Mouse (Mus musculus): ENCODE results near the gene Chrm4.

Gene Chrm4

DNA sequence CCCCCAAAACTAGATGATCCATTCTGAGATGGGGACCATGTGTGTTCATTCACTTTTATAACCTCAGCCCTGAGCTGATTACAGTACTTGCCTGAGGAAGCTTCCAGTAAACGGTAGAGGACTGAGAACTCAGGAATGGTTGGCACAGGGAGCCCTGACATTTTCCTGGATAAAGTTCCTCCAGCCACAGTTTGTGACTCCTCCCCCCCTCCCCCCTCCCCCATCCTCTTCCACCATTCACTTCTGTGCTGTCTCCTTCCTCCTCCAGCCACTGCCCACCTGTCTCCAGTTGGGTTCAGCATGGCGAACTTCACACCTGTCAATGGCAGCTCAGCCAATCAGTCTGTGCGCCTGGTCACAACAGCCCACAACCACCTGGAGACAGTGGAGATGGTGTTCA is at the start of gene Chrm4:
Gene Chrm4 (plus strand): TSS at position 301 of the 400 bp plus-strand sequence.
- no peak for DNase-seq (ENCODE audit: low spot score)

DNA sequence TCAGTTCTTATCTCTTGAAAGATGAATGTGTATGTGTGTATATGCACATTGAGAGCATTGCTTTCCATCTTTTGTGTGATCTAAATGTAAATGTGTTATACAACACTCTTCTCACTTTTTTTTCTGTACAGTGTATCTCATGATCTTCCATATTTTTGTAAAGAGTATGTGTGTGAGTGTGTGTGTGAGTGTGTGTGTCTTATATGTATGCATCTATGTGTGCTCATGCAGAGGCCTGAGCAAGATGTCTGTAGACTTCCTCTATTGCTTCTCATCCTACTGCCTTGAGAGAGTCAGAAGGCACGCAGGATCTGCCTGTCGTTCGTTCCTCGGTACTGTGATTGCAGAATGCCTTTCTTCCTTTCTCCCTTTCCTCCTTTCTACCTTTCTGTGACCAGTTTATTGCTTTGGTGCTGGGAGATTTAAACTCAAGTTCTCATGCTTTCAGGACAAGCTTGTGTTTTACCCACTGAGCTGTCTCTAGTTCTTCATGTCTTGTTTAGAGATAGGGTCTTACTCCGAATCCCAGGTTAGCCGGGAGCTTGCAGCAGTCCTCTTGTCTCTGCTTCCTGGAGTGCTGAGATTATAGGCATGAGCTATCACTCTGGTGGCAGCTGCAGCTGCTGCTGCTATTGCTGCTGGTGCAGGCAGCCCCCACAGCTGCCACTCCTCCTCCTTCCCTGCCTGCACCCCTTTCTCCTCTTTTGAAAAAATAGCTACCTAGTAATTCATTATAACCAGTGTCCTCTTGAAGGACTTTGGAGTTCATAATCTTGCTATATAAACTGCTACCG is 48.5 kb upstream of the Chrm4 start:
- no peak for DNase-seq (ENCODE audit: low spot score)

DNA sequence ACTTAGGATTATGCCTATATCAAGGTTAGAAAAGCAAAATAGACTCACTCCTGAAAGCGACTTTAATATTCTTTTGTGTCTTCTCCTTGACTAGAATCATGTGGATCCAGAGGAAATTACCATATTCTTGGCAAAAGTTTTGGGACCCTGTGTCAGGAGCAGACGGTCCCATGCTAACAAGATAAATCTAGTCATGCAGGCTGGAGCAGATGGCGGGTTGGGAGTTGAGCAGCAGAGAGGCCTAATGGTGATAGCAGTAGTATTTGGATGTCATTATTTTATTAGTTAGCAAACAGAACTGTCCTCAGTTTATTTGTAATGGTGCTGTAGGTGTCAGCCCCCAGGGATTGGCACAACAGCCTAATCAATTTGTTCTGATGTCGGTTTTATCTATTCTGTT is 43.1 kb upstream of the Chrm4 start:
- no peak for DNase-seq (ENCODE audit: low spot score)

DNA sequence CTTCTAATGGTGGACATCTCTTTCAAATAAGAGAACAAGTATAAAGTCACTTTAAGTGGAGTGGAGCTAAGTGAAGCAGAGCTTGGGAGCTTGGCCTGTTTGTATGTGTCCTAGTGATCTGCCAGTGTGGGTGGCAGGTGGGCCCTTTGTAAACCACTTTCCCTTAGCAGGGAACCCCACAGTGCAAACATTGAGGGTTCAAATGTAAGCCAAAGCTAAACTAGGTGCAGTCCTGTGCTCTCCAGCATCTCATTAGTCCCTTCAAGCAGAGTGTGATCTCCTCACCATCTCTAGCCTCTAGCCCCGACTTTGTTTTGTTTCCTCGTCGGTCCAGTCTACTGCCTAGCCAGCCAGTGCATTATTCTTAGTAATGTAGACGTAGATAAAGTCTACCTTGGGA is 42.4 kb upstream of the Chrm4 start:
- no peak for DNase-seq (ENCODE audit: low spot score)

DNA sequence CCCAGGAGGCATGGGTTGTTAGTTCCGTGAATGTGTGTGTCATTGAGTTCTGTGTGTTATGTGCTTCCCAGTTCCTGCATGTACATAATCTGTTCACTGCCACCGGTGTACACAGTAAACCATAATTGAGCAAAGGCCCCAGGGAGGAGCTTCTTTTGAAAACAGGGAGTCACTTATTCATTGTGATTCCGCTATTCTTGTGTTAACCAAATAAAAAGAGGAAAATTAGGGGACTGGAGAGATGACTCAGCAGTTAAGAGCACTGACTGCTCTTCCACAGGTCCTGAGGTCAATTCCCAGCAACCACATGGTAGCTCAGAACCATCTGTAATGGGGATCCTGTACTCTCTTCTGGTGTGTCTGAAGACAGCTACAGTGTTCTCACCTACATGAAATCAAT is 32.3 kb upstream of the Chrm4 start:
- no peak for DNase-seq (ENCODE audit: low spot score)

DNA sequence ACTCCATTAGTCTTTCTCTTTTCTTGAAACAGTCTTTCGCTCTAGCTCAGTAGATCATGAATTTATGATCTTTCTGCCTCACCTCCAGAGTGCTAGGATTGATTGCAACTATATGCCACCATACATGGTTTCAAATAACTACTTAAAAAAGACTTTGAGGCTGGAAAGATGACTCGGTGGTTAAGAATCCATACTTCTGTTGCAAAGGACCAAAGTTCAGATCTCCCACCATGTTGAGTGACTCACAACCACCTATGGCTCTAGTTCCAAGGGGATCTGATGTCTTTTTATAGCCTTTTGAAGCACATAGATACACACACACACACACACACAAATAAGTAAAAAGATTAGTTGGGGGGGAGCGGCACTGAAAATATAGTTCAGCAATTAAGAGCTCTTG is 31.6 kb upstream of the Chrm4 start:
- no peak for DNase-seq (ENCODE audit: low spot score)

DNA sequence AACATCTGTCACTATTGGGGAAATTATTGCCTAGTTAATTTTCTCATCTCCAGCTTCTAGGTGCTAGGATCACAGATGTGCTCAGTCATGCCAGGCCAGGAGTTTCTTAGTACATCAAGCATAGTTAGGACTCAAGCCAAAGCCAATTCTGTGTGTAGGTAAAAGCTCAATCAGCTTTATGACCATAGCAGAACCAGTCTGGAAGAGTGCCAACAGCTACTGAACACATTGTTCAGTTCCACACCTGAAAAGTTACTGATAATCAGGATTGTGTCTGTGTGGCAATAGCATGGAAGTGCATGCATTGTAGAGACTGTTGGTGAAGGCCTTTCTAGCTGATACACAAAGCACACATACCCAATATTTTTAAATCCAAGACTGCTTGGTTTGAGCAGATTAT is 29.1 kb upstream of the Chrm4 start:
- no peak for DNase-seq (ENCODE audit: low spot score)

DNA sequence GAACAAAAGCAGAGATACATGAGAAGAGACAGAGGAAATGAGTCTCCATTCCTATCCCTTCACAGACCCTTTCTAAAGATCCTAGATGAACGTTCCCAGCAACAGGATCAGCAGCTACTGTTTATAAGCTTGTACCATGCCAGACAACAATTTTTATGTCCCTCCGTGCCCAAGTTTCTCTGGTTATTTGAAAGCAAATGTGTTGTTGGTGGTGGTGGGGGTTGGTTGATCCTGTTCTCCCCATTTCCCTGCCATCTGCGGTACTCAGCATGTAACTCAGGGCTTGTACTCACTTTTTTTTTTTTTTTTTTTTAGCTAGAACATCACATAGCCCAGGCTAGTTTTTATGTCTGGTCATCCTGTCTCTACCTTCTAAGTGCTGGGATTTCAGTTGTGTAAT is 27.9 kb upstream of the Chrm4 start:
- no peak for DNase-seq (ENCODE audit: low spot score)

DNA sequence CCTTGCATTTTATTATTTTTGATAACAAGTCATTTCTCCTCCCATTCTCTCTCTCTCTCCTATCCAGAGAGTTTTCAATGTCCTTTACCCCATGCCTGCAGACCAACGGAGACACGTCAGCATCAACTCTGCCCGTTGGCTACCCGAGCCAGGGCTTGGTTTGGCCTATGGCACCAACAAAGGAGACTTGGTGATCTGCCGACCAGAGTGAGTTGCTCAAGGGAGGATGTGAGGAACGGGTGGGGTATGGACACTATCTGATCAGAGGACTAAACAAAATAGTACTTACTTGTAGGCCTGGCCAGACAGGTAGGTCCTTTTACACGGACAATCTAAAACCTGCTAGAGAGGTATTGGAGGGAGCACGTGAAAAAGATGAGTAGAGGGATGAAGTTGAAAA is 26.6 kb upstream of the Chrm4 start:
- DNase-seq (ENCODE audit: low spot score) = no peak

DNA sequence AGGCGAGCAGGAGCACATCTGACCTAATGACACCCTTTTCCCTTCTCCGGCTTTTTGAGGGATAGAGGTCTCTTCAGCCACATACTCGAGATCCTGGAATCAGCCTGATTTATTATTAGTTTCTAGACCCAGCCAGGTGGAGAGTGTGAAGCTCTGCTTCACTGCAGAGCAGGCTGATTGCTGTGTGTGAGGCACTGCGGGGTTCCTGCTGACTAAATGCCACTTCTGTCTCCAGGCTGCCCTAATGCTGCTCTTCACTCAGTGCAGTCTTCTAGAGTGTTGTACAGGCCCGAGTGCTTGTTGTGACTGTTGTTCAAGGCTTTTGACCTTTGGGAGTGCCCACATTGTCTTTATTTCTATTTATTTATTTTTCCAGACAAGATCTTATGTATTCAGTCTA is 24.7 kb upstream of the Chrm4 start:
- DNase-seq (ENCODE audit: low spot score) = no peak

DNA sequence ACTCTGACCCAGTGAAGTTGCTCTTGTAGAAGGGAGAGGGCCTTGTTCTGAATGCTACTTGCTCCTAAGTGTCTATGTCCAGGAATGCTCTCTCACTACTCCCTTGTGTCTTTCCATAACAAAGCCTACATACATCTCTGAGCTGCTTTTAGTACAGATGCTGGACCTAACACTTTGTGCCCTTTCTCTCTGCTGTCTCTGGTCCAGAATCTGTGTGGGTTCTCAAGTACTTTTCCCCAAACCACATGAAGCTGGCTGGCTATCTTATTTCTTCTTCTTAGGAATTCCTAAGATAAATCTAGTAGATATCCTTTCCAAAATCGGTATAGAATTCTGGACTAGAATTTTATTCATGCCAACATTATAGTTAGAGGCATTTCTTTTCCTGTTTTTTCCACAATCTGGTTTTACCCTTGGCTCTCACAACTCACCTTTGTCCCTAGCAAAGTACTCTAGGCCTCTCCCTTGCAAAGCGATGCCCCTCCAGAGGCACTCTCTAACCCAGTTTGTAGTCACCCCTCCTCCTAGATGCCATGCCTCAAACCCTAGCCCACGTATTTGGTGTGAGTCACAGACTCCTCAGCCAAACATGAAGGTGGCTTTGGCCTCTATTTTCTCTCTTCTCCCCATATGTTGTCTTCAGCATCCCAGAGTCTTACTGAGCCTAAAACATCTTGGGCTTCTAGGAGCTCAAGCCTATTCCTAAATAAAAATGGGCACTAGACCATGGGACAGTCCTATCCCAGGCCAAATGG is 23.7 kb upstream of the Chrm4 start:
- no peak for DNase-seq (ENCODE audit: low spot score)

DNA sequence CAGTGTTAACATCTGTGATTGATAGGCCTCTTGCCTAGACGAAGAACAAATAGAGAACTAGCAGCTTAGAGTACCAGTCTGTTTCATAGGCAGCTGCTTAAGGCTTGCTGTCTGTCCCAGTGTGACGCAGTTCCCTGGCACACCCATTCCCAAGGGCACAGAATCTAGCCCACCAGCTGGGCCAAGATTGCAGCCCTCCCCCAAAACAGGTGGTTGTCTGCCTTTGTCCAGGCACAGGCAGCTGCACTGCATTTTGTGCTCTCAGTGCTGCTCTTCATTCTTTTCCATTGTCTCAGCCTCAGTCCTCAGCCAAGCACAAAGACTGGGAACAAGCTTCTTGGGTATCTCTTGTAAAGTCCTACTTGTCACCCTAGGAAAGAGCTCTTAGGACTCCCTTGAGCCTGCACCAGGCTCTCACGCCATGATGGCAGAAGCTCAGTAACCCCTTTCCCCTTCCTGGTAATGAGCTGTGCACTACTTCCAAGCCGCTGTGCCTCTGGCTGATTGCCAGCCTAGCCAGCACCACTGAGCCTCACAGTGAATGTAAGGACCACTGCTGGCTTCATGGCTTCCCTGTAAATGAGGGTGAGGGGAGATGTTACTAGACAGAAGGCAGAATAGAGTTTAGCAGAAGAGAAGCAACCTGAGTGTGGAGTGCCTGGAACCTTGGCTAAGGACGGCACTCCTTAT is 22.3 kb upstream of the Chrm4 start:
- no peak for DNase-seq (ENCODE audit: low spot score)

DNA sequence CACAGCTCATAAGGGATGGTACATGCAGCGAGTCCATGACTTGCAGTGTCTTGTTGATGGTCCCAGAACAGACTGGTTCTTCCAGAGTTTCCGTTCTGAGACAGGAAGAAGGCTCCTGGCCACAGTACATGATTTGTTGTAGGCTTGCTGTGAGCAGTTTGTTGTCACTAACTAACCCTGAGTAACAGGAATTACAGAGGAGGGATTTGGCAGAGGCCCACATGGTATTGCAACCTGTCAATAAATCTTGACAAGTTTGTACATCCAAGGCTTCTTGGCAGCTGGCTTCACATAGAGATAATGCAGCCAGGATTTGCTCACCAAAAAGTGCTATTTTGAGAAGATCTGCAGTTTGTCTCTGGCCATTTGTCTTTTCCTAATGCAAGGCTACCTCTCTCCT is 20.9 kb upstream of the Chrm4 start:
- no peak for DNase-seq (ENCODE audit: low spot score)

DNA sequence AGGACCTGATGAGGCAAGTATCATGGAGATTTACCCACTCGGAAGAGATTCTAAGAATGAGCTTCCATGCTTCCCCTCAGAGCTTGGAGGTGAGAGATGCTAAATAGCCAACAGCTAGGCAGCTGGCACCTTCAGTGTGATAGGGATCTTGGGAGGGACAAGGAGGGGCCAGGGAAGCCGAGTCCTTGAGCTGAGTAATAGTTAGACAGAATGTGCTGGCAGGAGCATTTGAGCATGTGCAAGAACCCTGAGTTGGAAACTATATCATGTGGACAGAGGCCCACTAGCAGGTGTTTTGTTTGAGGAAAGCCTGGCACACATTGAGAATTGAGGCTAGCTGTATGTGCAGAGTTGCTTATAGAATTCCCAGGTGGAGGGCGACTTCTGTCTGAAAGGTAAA is 14.4 kb upstream of the Chrm4 start:
- DNase-seq (ENCODE audit: low spot score) = no peak

DNA sequence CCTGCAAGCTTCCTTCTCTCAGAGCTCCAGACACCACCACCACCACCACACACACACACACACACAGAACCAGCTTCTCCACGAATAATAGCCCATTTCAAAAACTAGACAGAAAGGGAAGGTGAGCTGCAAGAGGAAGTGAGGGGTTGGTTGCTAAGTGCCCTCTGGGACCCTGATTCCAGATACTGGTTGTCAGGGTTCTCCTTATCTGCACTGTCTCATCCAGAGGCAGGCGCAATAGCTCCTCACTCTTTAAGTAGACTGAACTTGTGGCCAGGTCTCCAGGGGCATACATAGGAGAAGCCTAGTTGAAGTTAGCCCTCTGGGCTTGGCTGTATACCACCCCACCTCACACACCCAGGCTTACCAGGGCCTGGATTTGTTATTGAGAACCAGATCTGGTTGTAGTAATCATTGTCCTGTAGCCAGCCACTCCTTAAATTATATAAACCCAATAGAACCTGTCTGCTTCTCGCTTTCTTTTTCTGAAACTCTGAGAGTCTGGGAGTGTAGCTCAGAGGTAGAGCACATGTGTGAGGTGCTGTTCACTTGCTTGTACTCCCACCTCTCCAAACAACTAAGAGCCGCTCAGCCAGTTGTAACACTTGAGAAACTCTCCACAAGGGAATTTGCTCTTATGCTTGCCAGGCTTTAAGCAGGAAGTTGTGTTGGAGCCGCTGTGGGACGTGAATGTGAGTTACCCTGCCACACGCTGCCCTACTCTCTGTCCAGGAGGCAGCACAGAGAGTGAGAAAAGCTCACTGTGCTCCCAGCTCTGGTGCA is 13.5 kb upstream of the Chrm4 start:
- DNase-seq (ENCODE audit: low spot score) = no peak

DNA sequence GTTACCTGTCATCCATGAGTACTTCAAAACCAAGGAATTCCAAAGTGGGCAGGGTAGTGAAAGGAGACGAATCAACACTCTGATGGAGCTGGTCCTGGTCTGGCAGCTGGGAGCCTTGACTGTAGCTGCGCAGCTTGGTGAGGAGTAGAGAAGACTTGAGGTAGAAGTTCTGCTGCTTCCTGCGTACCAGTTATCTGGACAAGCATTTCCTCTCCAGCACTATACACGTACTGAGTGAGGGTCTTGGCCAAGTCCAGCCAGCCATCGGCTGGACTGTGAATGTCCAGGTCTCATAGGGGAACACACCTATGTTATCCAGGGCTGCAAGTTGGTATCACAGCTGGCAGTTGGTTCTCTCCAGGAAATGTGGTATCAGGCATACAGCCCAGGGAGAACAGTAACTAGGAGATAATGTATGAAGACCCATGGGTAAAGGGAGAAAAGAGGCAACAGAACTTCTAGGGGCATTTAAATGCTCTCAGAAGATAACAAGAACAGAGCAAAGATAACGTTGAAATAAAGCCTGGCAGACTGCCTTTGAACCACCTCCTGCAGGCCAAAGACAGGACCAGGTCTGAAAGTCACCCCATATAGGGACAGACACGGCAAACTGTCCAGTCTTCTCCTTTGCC is 10.6 kb upstream of the Chrm4 start:
- DNase-seq (ENCODE audit: low spot score) = no peak

DNA sequence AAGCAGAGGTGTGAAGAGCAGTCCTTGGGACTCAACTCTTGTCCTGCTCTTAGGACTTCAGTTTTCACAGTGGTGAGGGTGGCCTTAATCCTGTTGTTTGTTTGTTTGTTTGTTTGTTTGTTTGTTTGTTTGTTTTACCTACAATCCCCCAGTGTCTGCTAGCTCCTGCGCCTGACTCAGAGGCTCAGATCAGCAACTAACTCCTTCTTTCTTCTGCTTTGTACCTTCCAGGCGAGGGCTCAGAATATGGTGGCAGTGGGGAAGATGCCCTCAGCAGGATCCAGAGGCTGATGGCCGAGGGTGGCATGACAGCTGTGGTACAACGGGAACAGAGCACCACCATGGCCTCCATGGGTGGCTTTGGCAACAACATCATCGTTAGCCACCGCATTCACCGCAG is 10.0 kb upstream of the Chrm4 start:
- DNase-seq (ENCODE audit: low spot score) = no peak

DNA sequence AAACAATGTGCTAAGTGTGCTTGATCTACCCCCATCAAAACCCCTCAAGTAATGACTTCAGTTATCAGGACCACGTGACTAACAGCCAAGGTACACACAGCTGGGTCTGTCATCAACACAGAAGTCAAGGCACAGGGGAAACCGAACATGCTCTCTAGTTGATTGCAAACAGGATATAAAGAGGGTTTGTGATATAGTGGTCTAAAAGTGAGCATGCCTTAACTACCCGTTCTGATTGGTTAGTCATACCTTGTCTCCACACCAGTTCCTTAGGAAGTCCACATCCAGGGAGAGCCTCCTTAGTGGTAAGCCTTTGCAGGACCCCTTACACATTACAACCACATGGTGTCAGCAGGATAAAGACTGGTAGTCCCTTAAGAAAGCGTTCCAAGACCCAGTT is 6.9 kb upstream of the Chrm4 start:
- DNase-seq (ENCODE audit: low spot score) = no peak

DNA sequence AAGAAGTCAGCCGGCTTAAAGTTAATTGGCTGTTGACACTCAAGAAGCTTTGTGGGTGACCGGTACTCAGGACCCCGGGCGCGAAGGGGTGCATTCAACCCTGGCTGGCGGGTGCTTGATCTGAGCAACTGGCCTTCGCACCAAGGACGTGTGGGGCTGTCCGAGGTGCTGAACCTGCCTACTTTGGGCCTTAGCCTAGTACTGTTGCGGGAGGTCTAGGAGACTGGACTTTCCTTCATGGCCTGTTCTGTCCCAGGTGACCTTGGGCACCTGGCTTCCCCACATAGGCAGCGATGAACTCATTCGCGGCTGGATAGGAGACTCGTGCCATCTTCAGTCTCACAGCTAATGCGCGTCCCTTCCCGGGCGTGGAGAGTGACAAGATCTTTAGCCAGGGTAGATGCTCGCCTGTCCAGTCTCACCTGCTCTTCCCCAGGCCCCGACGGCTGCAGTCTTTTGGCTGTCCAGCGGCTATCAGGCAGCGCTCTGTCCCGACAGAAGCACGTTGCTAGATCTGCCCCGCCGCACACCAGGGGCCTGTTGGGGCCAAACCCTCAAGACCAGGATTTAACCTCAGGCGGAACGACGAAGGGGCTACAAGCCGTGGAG is 5.8 kb upstream of the Chrm4 start:
- no peak for DNase-seq (ENCODE audit: low spot score)

DNA sequence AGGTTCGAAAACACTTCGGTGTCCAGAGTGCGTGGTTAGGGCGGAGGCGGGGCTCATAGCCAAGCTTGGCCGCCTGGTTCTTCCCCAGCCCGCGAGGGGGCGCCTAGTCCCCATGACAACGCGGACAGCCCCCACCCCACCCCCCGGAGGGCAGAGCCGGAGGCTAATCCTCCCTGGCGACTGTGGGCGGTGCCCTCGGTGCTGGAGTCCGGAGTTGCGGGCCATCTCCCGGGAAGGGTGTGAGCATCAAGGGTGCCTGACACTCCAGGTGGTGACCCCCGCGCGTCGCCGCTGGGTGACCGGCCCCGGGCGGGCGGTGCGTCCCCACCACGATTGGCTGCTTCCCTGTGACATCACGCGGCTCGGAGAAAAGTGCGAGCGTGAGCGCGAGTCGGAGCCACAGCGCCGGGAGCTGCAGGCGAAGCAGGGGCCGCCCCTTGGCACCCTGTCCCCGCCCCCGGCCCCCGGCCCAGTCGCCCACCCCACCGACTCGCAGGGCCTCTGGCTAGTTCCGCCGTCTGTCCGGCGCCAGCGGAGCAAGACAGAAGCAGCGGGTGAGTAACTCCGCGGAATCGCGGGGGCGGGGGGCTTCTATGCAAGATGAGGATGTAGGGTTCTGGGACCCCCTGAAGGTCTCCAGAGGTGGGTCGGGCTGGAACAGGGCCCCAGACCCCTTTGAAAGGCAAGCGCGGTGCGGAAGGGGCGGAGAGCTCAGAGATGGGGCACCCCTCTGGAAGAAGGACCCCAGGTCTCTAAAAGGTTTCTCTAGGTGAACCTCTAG is 5.1 kb upstream of the Chrm4 start:
- DNase-seq (ENCODE audit: low spot score) = no peak
